Mouse (Mus musculus): ENCODE results near the gene Fam131b. TPM values are rescaled to one million over a fixed set of nuclear protein-coding genes. Genes with fewer than 3 reads are reported as not detected.

The Fam131b gene
- total and polyA plus RNA-seq, 3 experiments: 0.04 to 0.09 (median 0.05) TPM

DNA sequence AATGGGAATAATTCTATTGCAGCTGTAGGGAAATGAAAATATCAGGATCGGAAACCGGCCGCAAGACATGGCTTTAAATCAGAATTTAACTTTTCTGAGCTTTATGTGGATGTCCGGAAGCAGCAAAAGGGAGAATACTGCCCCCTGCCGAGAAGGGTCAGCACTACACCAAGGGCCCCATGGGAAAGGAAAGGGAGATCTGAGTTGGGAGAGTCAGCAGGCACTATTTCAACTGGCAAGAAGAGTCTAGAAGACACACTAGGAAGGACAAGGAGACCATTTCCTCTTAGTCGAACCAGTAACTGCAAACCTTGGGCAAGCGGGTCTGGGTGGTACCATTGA is 796 bp upstream of the Fam131b start:
- peak overlapping the region; percentile 41; the same call in 1 of the 2 replicates for H3K9ac ChIP-seq (ENCODE audit: insufficient read depth, low read depth)
- peak overlapping the region; percentile 87 for H3K4me2 ChIP-seq (ENCODE audit: insufficient read depth, low read depth, poor library complexity, severe bottlenecking)
- in situ Hi-C loops (cut with MboI; ENCODE audit: low pct_ligation_motif_present, low pct_unique_long_range_greater_than_20kb, low sequenced_read_pairs) (loop anchor here (10.0 to 25.0 kb wide), 2 partner anchors 90 to 262 kb away; partner anchors contain the start of gene Tcaf3), dilution Hi-C loops (cut with MboI; ENCODE audit: extremely low pct_ligation_motif_present, extremely low pct_unique_long_range_greater_than_20kb, low sequenced_read_pairs) (no loop called here)
- TF ChIP-seq SIN3A (IDR thresholded peaks at IDR 0.05; ENCODE audit: low read length) (0 out of 2 replicates have a peak, but pooled peaks have one; percentile 32), E2F4 (IDR thresholded peaks at IDR 0.05; ENCODE audit: insufficient replicate concordance, low read depth, low read length) (no peak), CHD2 (IDR thresholded peaks at IDR 0.05; ENCODE audit: low read length) (no peak), ZKSCAN1 (IDR thresholded peaks at IDR 0.05; ENCODE audit: borderline replicate concordance, low read depth, low read length) (no peak), ZNF384 (IDR thresholded peaks at IDR 0.05; ENCODE audit: low read depth, low read length) (no peak), POLR2AphosphoS2 (IDR thresholded peaks at IDR 0.05; ENCODE audit: low read depth, low read length) (no peak), JUND (conservative IDR thresholded peaks at IDR 0.05; ENCODE audit: low read depth, low read length) (no peak), RAD21 (IDR thresholded peaks at IDR 0.05; ENCODE audit: low read depth, low read length) (peak; percentile 56), USF1 (IDR thresholded peaks at IDR 0.05; ENCODE audit: low read depth, low read length) (no peak), SMC3 (IDR thresholded peaks at IDR 0.05; ENCODE audit: low read depth, low read length) (peak; percentile 65), MYC (IDR thresholded peaks at IDR 0.05; ENCODE audit: low read depth, low read length) (no peak), ELF1 (IDR thresholded peaks at IDR 0.05; ENCODE audit: low read depth, low read length) (peak; percentile 81), ZC3H11A (IDR thresholded peaks at IDR 0.05; ENCODE audit: low read depth, low read length) (no peak), IRF4 (IDR thresholded peaks at IDR 0.05; ENCODE audit: low read depth, low read length) (peak; percentile 49; the same call in 1 of the 2 replicates), MAFK (IDR thresholded peaks at IDR 0.05; ENCODE audit: insufficient replicate concordance, low read length) (no peak), MAZ (IDR thresholded peaks at IDR 0.05; ENCODE audit: low read depth, low read length) (no peak), ETS1 (conservative IDR thresholded peaks at IDR 0.05; ENCODE audit: low read depth, low read length) (no peak), KAT2A (IDR thresholded peaks at IDR 0.05; ENCODE audit: insufficient replicate concordance, low read length) (no peak), EP300 (IDR thresholded peaks at IDR 0.05; ENCODE audit: low read length) (no peak), NRF1 (IDR thresholded peaks at IDR 0.05; ENCODE audit: low read depth, low read length) (no peak), MEF2A (IDR thresholded peaks at IDR 0.05; ENCODE audit: borderline replicate concordance, low read depth, low read length) (no peak), ZMIZ1 (IDR thresholded peaks at IDR 0.05; ENCODE audit: low read depth, low read length) (no peak), UBTF (IDR thresholded peaks at IDR 0.05; ENCODE audit: low read depth, low read length) (no peak), GABPA (IDR thresholded peaks at IDR 0.05; ENCODE audit: insufficient replicate concordance, low read depth, low read length) (no peak), USF2 (conservative IDR thresholded peaks at IDR 0.05; ENCODE audit: low read depth, low read length) (no peak), JUN (IDR thresholded peaks at IDR 0.05; ENCODE audit: insufficient read depth, low read depth, low read length) (no peak), CHD1 (IDR thresholded peaks at IDR 0.05; ENCODE audit: low read depth, low read length) (no peak), CTCF (conservative IDR thresholded peaks at IDR 0.05 in 1 of 2, IDR thresholded peaks at IDR 0.05 in 1 of 2; ENCODE audit: low read depth in 2 of 2, low read length in 2 of 2) (peak; percentile 85 to 93), MAX (IDR thresholded peaks at IDR 0.05; ENCODE audit: low read length) (no peak), PAX5 (IDR thresholded peaks at IDR 0.05; ENCODE audit: low read length) (no peak), NELFE (IDR thresholded peaks at IDR 0.05; ENCODE audit: low read depth, low read length) (no peak), HCFC1 (IDR thresholded peaks at IDR 0.05; ENCODE audit: low read depth, low read length) (peak; percentile 32; the same call in 1 of the 2 replicates), TCF12 (IDR thresholded peaks at IDR 0.05; ENCODE audit: low read depth, low read length) (no peak), POLR2A (IDR thresholded peaks at IDR 0.05; ENCODE audit: low read depth, low read length) (no peak), MXI1 (IDR thresholded peaks at IDR 0.05; ENCODE audit: low read depth, low read length) (no peak), RCOR1 (conservative IDR thresholded peaks at IDR 0.05; ENCODE audit: low read depth, low read length) (no peak), TBP (conservative IDR thresholded peaks at IDR 0.05; ENCODE audit: low read depth, low read length) (no peak), BHLHE40 (IDR thresholded peaks at IDR 0.05; ENCODE audit: low read depth, low read length) (no peak)
- DNase-seq (ENCODE audit: extremely low read depth): peak; percentile 81
- H3K27me3 ChIP-seq (replicated peaks): peaks cover 27% of the 10 kb centered on the region
- H3K4me3 ChIP-seq (replicated peaks in 1 of 3; ENCODE audit: low read depth in 2 of 3, low read length in 2 of 3, poor library complexity in 1 of 3): peak overlapping the region; percentile 38 to 73 (median 63)
- no peaks in the 10 kb centered on the region for H3K79me2 ChIP-seq (replicated peaks; ENCODE audit: control insufficient read depth, extremely low read depth, insufficient read depth, poor library complexity, severe bottlenecking)
- no peaks in the 10 kb centered on the region for H3K36me3 ChIP-seq (replicated peaks in 1 of 2; ENCODE audit: control insufficient read depth in 1 of 2, insufficient read depth in 1 of 2, low read length in 1 of 2)
- no peak overlapping the region for H3K27ac ChIP-seq (ENCODE audit: insufficient read depth, low read depth)
- no peaks in the 10 kb centered on the region; a peak in 1 of 4 replicates for H3K4me1 ChIP-seq (ENCODE audit: control insufficient read depth in 1 of 2, insufficient read depth in 2 of 2)
- peaks cover 3% of the 10 kb centered on the region for H3K9me3 ChIP-seq (replicated peaks; ENCODE audit: low read length)
